Mouse (Mus musculus) right cerebral cortex, postnatal 4 days (tissue): ENCODE measurements around the gene Ifi207.
"Not testable (repeated sequence)": the region's sequence is repeated elsewhere in the genome, so short reads cannot be mapped to it uniquely, and the experiment has no call there.

Experiments
- DNase-seq: peaks from one replicate; pipeline ENCODE4 v3.0.0-alpha.2; 2022

The Ifi207 gene

GRCm38 (mm10) chr1:173741656-173742055 lies at the start of gene Ifi207:
Gene Ifi207 (minus strand): TSS chr1:173741747.
- DNase-seq = no peak

GRCm38 (mm10) chr1:173773457-173773856 lies 31.9 kb upstream of the Ifi207 start:
- not testable (repeated sequence) for DNase-seq

GRCm38 (mm10) chr1:173766848-173767617 lies 25.5 kb upstream of the Ifi207 start, which contains the start of gene Ifi204:
Gene Ifi204 (minus strand): TSS chr1:173766943.
- not testable (repeated sequence) for DNase-seq

- DNase-seq = not testable (repeated sequence)
These were observed 18.5 kb upstream of the Ifi207 start for GRCm38 (mm10) chr1:173760032-173760431.

GRCm38 (mm10) chr1:173742262-173742661 lies 715 bp upstream of the Ifi207 start:
- no peak for DNase-seq

- no peak for DNase-seq
These were observed 1.0 kb downstream of the Ifi207 start for GRCm38 (mm10) chr1:173740537-173740936.

GRCm38 (mm10) chr1:173736986-173737385 lies 4.6 kb downstream of the Ifi207 start:
- no peak for DNase-seq

- not testable (repeated sequence) for DNase-seq
These were observed 6.5 kb downstream of the Ifi207 start for GRCm38 (mm10) chr1:173735015-173735414.

GRCm38 (mm10) chr1:173733219-173733618 lies 8.3 kb downstream of the Ifi207 start:
- DNase-seq = no peak

GRCm38 (mm10) chr1:173694270-173694669 lies 47.3 kb downstream of the Ifi207 start:
- no peak for DNase-seq

- DNase-seq = not testable (repeated sequence)
These were observed 62.9 kb downstream of the Ifi207 start for GRCm38 (mm10) chr1:173678605-173679004.

- DNase-seq = not testable (repeated sequence)
These were observed 68.0 kb downstream of the Ifi207 start, which contains the start of gene Ifi208 for GRCm38 (mm10) chr1:173673458-173674097. Gene Ifi208 (plus strand): TSS chr1:173673675.
